Mouse (Mus musculus) cerebellum, adult 2 months (tissue): ENCODE measurements around the gene Mfap3.

ENCODE experiments used
- CTCF ChIP-seq: fragments of 200-500 bp; IDR thresholded peaks from 2 replicates; pipeline ENCODE4 v1.5.1; 2011; ENCODE audit warnings: low read depth, mild to moderate bottlenecking, control low read depth, low read length, moderate library complexity, borderline replicate concordance; ENCODE audit not compliant: insufficient read depth
- POLR2A ChIP-seq: fragments of 200-500 bp; IDR thresholded peaks from 2 replicates; pipeline ENCODE4 v1.6.1; 2011; ENCODE audit warnings: low read length, control low read depth, borderline replicate concordance; ENCODE audit not compliant: insufficient read depth

GRCm38 (mm10) chr11:57468706-57469105 is 49.8 kb upstream of the Mfap3 start:
- no peak for TF ChIP-seq CTCF
- TF ChIP-seq POLR2A, result no peak
